Mouse (Mus musculus) embryonic fibroblast, embryonic 13.5 days (primary cell): Measurements from ENCODE around the gene Gar1. TPM values are rescaled to one million over a fixed set of nuclear protein-coding genes. Genes with fewer than 3 reads are reported as not detected.

Experiments
- H3K27ac ChIP-seq: 2 replicates; pipeline ENCODE4 v1.5.1; 2012; ENCODE audit warnings: low read length, control low read depth, inconsistent platforms; ENCODE audit not compliant: insufficient read depth
- H3K4me1 ChIP-seq: 2 replicates; pipeline ENCODE4 v1.6.1; 2011; ENCODE audit warnings: low read length; ENCODE audit not compliant: control insufficient read depth, insufficient read depth
- H3K4me3 ChIP-seq: 2 replicates; pipeline ENCODE4 v1.5.1; 2011; ENCODE audit warnings: mild to moderate bottlenecking, control low read depth, low read length; ENCODE audit not compliant: insufficient read depth
- CTCF ChIP-seq: IDR thresholded peaks from 2 replicates; pipeline ENCODE4 v1.5.1; 2011; ENCODE audit warnings: mild to moderate bottlenecking, control low read depth, low read length, moderate library complexity, borderline replicate concordance; ENCODE audit not compliant: insufficient read depth
- POLR2A ChIP-seq: IDR thresholded peaks from 2 replicates; pipeline ENCODE4 v1.6.1; 2011; ENCODE audit warnings: low read depth, mild to moderate bottlenecking, control low read depth, low read length, moderate library complexity
- polyA plus RNA-seq: library from polyadenylated mRNA; stranded (reverse); fragments of >200 nt; gene quantifications from 2 replicates; pipeline ENCODE4 v1.2.4, GENCODE M21; 2011; ENCODE audit warnings: low read depth; ENCODE audit not compliant: missing spikeins, insufficient read length

Gar1 gene
- polyA plus RNA-seq, 1 experiment = 80.7 TPM

DNA sequence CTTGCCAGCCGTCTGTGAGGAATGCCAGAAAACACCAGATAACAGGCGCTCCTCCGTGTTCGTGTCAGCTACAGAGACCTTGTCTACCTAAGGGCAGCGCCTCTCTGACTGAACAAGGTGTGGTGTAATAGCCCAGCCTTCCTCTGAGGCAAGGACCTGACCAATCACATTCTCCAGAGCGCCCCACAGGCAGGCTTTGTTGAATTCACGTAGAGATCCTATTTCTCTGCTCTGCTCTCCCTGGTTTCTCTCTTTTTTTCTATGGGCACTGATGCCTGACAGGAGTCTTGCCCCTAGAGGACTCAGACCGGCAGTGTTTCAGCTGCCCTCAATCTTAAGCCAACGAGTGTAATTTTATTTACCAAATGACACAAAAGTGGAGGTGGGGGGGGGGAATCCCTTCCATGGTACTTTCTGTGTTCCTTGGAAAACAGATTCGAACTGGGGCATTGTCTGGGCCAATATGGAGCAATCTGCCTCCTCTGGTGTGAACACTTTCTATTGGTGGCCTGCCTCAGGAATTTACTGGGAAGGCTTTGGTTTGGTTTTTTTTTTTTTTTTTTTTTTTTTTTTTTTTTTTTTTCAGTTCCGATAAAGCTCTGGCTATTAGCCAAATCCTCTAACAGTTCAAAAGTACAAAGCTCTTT is 5.0 kb upstream of the Gar1 start:
- H3K4me1 ChIP-seq = no peaks in the 10 kb centered on the region
- H3K27ac ChIP-seq = no peak overlapping the region
- TF ChIP-seq CTCF = no peak
- no peak for TF ChIP-seq POLR2A
- no peak overlapping the region for H3K4me3 ChIP-seq

DNA sequence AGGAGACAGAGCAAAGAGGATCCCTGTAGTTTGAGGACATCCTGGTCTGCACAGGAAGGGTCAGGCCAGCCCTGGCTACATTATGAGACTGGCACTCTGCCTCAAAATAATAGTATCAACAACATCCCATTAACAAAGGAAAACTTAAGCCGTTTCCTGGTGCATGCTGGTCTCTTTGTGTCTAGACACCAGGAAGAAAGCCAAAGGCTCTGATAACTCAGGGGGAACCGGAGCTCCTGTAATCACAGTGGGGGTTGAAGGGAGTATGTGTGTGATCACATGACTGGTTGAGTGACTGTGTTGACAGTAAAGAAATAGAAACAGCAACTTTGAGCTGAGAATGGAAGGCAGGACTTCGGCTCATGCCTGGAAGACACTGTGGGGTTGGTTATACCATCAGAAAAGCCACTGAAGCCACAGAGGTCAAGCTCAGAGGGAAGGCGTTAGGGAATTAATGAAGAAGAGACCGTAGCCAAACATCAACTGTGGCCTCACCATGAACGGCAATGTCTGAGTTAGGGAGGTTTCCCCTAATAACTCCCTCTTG is 4.3 kb upstream of the Gar1 start, which contains the start of gene Cfi:
Cfi (plus strand) TSS at position 497 of the 547 bp plus-strand sequence.
- Histone ChIP-seq H3K27ac (no peak within 1 kb of the TSS), H3K4me3 (no peak within 1 kb of the TSS), H3K4me1 (no peaks in the 10 kb centered on the region)
- TF ChIP-seq CTCF (no peak), POLR2A (no peak)

DNA sequence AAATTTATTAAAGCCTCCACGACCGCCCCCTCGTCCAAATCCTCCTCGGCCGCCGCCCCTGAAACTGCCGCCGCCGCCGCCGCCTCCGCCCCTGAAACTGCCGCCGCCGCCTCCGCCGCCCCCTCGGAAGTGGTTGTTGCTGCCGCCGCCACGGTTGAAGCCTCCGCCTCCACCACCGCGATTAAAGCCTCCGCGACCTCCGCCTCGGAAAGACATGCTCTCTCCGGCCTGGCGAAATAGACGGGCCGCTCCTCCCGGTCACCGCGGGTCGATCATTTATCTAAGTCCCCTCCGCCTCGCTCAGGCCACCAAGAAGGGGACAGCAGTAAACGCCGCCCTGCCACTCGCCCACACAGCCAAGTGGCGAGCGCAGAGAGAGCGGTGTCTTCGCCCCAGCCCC is 570 bp downstream of the Gar1 start:
- H3K27ac ChIP-seq = peak overlapping the region; percentile 64
- TF ChIP-seq POLR2A (no peak), CTCF (no peak)

DNA sequence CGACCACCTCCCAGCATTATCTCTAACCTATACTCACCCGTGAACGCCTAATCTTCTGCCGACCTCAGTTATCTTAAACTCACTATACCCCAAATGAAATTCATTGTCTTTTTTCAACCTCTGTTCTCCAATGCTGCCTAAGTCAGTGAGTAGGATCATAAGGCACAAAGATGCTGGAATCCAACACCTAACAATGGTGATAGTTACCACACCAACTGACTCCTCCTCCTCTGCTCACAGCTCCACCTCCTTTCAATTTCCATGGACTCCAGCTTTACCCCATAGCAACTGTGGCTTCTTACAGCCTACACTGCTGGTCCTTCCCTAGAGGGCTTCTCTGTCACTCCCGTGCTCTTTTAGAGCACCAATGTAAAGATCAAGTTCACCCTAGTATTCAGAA is 3.5 kb downstream of the Gar1 start:
- no peak for TF ChIP-seq POLR2A
- no peak for TF ChIP-seq CTCF
- Histone ChIP-seq H3K4me3 (no peak overlapping the region), H3K27ac (no peak overlapping the region), H3K4me1 (peaks cover 6% of the 10 kb centered on the region)

More for the DNA sequence above, 570 bp downstream of the Gar1 start:
- H3K4me3 ChIP-seq = peak overlapping the region; percentile 63
- peaks cover 6% of the 10 kb centered on the region for H3K4me1 ChIP-seq

DNA sequence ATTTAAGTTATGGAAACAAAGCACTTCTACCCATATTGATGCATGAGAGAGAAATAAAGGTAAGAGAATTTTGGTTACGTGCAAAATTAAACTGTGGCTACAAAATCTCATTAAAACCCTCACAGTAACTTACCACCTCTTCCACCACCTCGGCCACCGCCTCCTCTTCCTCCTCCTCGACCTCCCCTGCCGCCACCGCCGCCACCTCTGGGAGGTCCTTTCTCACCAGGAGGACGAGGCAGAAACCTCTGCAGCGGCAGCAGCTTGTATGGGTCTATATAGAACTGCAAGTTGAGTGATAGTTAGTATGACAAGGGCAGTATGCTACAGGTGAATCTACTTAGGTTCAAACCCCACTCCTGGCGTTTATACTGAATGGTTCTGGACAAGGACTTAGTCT is 4.5 kb downstream of the Gar1 start:
- no peak overlapping the region for H3K27ac ChIP-seq
- peaks cover 6% of the 10 kb centered on the region for H3K4me1 ChIP-seq
- H3K4me3 ChIP-seq = no peak overlapping the region
- TF ChIP-seq POLR2A = no peak
- no peak for TF ChIP-seq CTCF

DNA sequence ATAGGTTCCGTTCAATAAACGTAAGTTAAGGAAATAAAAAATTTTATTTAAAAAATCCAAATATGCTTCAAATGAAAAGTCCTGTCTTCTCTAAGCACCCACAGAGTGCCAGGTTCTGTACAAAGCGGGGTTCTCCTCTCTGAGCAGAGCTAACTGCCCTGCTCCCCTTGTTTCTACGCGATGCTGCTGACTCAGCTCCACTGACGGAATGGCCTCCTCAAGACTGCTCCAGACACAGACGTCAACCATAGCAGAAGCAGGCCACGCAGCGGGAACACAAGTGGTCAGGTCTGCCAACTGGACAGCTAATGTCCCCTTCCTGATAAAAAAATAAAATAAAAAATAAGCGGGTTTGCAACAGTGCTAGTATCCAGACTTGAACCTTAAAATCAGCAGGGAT is 6.3 kb downstream of the Gar1 start:
- peaks cover 6% of the 10 kb centered on the region for H3K4me1 ChIP-seq
- TF ChIP-seq POLR2A (no peak), CTCF (no peak)
- no peak overlapping the region for H3K4me3 ChIP-seq
- H3K27ac ChIP-seq = no peak overlapping the region

DNA sequence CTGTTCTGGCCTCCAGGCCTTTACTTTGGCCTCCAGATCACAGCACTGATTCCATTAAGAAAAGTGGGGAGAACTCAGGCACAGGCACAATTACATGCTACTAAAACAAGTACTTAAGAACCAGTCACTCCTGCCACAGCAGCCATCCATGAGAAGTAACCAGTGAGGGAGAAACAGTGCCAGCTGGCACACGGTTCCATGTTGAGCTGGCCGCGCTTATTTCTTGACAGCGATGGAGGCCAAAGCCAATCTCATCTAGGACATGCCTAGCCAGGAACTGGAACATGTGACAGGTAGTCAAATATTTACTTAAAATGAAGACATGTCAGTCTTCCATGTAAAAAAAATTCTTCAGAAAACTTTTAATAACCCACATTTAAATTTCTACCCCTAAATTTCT is 7.0 kb downstream of the Gar1 start:
- no peak for TF ChIP-seq POLR2A
- no peak for TF ChIP-seq CTCF
- no peaks in the 10 kb centered on the region; the same call in 1 of the 2 replicates for H3K4me1 ChIP-seq

DNA sequence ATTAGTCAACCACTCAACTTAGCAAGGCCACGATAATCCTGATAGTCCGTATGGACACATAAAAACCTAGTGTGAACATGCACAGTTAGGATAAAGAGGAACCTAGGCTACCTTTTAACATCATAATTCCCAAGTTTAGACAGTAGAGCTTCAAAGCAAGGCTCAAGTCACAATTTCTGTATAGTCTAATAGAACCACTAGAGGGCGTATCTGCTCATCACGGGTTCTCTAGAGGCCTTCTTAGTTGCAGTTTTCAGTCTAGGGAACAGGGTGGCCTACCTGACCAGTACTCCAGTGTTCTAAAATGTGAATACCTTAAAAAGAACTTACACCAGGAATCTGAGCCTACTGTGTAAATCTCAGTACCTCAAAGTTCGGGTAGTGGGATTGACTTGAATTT is 7.9 kb downstream of the Gar1 start:
- H3K4me1 ChIP-seq = no peaks in the 10 kb centered on the region
- H3K4me3 ChIP-seq = no peak overlapping the region
- TF ChIP-seq POLR2A (no peak), CTCF (no peak)
- no peak overlapping the region for H3K27ac ChIP-seq

More for the DNA sequence above, 7.0 kb downstream of the Gar1 start:
- Histone ChIP-seq H3K4me3 (no peak overlapping the region), H3K27ac (no peak overlapping the region)

DNA sequence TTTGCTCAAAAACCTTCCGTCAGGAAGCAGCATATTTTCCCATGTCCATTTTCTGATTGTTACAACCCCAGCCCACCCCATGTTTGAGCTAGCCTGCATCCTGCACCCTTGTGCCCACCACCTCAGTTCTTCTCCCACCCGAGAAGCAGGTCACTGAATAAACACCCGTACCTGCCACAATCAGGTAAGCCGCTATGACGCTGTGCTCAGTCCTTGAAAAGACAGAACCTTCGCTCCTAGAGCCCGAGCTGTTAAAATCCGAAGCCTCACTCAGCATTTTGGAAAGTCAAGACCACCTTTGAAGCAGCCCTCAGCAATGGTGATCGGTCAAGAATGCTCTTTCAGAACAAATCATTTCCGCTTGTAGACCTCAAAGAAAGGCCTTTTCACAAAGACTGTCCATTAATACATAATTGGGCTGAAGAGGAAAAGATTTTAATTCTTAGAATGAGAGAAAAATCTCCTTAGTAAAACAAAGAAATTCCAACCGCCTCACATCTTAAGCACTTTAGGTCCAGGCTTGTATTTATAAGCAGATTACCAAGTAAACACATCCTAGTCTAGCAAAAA is 8.9 kb downstream of the Gar1 start, which contains the start of gene Rrh:
Rrh (minus strand) TSS at position 382 of the 570 bp plus-strand sequence.
- TF ChIP-seq CTCF (no peak), POLR2A (no peak)
- Histone ChIP-seq H3K27ac (no peak within 1 kb of the TSS), H3K4me1 (no peaks in the 10 kb centered on the region), H3K4me3 (no peak within 1 kb of the TSS)

DNA sequence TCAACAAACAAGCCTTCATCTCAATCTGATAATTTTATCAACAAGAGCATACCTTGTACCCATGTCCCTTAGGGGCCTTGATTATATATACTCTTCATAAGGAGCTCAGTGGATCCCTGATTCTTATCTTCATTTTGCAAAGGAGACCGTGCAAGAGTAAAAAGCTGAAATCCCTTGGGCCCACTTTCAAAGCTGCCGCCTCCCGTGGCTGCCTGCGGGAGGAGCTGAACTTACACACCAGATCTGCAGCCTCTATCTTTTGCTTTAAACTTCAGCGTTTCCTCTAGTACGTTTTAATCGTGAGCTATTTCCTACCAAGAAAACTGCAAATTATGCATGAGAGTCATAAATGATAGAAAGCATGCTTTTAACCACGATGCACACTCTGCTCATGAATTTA is 9.5 kb downstream of the Gar1 start:
- Histone ChIP-seq H3K4me1 (no peaks in the 10 kb centered on the region), H3K4me3 (no peak overlapping the region), H3K27ac (no peak overlapping the region)
- TF ChIP-seq POLR2A (no peak), CTCF (no peak)
